Mouse (Mus musculus) kidney, postnatal 0 days (tissue): Measurements from ENCODE around the gene AI661453. TPM values are rescaled to one million over a fixed set of nuclear protein-coding genes. Genes with fewer than 3 reads are reported as not detected.

ENCODE experiments used
- ATAC-seq: fragments of 200-750 bp; cut with Nextera tagmentation; replicated peaks from 2 replicates; pipeline ENCODE4 v1.8.0; 2017; ENCODE audit warnings: low read depth, moderate number of reproducible peaks, moderate TSS enrichment, moderate library complexity; ENCODE audit not compliant: low FRiP score
- DNase-seq: peaks from one replicate; pipeline ENCODE4 v3.0.0-alpha.2; 2016; ENCODE audit warnings: low spot score
- H3K27ac ChIP-seq: fragments of 300-500 bp; sonication (generic); 2 replicates; pipeline ENCODE4 v1.5.1; 2014; ENCODE audit warnings: mild to moderate bottlenecking
- H3K27me3 ChIP-seq: fragments of 300-500 bp; sonication (generic); 2 replicates; pipeline ENCODE4 v1.6.1; 2014; ENCODE audit warnings: low read length, mixed read lengths; ENCODE audit not compliant: insufficient read depth
- H3K36me3 ChIP-seq: fragments of 300-500 bp; sonication (generic); 2 replicates; pipeline ENCODE4 v1.6.1; 2014; ENCODE audit warnings: low read length, mixed read lengths; ENCODE audit not compliant: insufficient read depth
- H3K4me1 ChIP-seq: fragments of 300-500 bp; sonication (generic); replicated peaks from 2 replicates; pipeline ENCODE4 v1.6.1; 2014; ENCODE audit warnings: antibody characterized with exemption, low read length, mixed read lengths; ENCODE audit not compliant: insufficient read depth
- H3K4me2 ChIP-seq: fragments of 300-500 bp; sonication (generic); 2 replicates; pipeline ENCODE4 v1.6.1; 2014; ENCODE audit warnings: mild to moderate bottlenecking, low read length, moderate library complexity, mixed read lengths
- H3K4me3 ChIP-seq: fragments of 300-500 bp; sonication (generic); replicated peaks from 2 replicates; pipeline ENCODE4 v1.5.1; 2014; ENCODE audit warnings: low read depth, low read length
- H3K9ac ChIP-seq: fragments of 300-500 bp; sonication (generic); 2 replicates; pipeline ENCODE4 v1.6.1; 2014; ENCODE audit warnings: low read depth, low read length
- H3K9me3 ChIP-seq: fragments of 300-500 bp; sonication (generic); replicated peaks from 2 replicates; pipeline ENCODE4 v1.6.1; 2016; ENCODE audit warnings: low read length, inconsistent platforms, mixed read lengths
- CTCF ChIP-seq: IDR thresholded peaks from 2 replicates; pipeline ENCODE4 v1.5.1; 2016; ENCODE audit warnings: antibody characterized with exemption, low read depth, mild to moderate bottlenecking, moderate library complexity
- WGBS: fragments of 180-500 bp; shearing (Covaris S2); extraction: QIAGEN DNeasy Blood & Tissue Kit; methylation state at CpG from one replicate; pipeline ENCODE4 v1.1.7; 2014; 5-methylcytosine and 5-hydroxymethylcytosine counted together
- polyA plus RNA-seq: library from polyadenylated mRNA; unstranded; fragments of >200 nt; fragmentation: Nextera tagmentation; extraction: Ambion mirVana; gene quantifications from 2 replicates; pipeline ENCODE4 v1.2.1, GENCODE M21; 2015

AI661453 gene
- 2.2 and 2.4 TPM in 2 replicates for polyA plus RNA-seq

- 1% methylated on average over 43 of the region's 45 CpGs for WGBS
- peak; percentile 69 for ATAC-seq
Observed at GRCm38 (mm10) chr17:47436156-47436906, at the start of gene AI661453. Gene AI661453 (plus strand): TSS chr17:47436615.

GRCm38 (mm10) chr17:47386649-47387048 lies 49.8 kb upstream of the AI661453 start:
- Histone ChIP-seq H3K27me3 (no peaks in the 10 kb centered on the region), H3K9me3 (no peaks in the 10 kb centered on the region), H3K4me3 (no peak overlapping the region), H3K9ac (no peak overlapping the region), H3K27ac (no peak overlapping the region), H3K36me3 (no peaks in the 10 kb centered on the region), H3K4me2 (no peak overlapping the region), H3K4me1 (no peaks in the 10 kb centered on the region)
- peak; percentile 83 for TF ChIP-seq CTCF
- no peak for ATAC-seq
- WGBS = 74% methylated on average over 4 of the region's 4 CpGs
- peak; percentile 40 for DNase-seq

More at GRCm38 (mm10) chr17:47436156-47436906, at the start of gene AI661453:
- peak within 1 kb of the TSS; percentile 9; the same call in 1 of the 2 replicates for H3K27ac ChIP-seq
- DNase-seq = no peak
- no peaks in the 10 kb centered on the region for H3K9me3 ChIP-seq
- H3K4me3 ChIP-seq = peak within 1 kb of the TSS; percentile 53
- H3K36me3 ChIP-seq = no peaks in the 10 kb centered on the region
- peaks cover 10% of the 10 kb centered on the region for H3K4me1 ChIP-seq
- no peak for TF ChIP-seq CTCF
- no peaks in the 10 kb centered on the region for H3K27me3 ChIP-seq
- peak within 1 kb of the TSS; percentile 74 for H3K4me2 ChIP-seq
- peak within 1 kb of the TSS; percentile 61 for H3K9ac ChIP-seq

- H3K27ac ChIP-seq = no peak overlapping the region
- WGBS = 14% methylated on average over 23 of the region's 24 CpGs
- H3K4me3 ChIP-seq = peak overlapping the region; percentile 31
- peak overlapping the region; percentile 27; the same call in 1 of the 2 replicates for H3K9ac ChIP-seq
- no peaks in the 10 kb centered on the region for H3K9me3 ChIP-seq
- H3K4me1 ChIP-seq = 0 out of 2 replicates have a peak, but pooled peaks cover 9% of the 10 kb centered on the region
- ATAC-seq (0 out of 2 replicates have a peak, but pooled peaks have one; percentile 16), DNase-seq (peak; percentile 22)
- TF ChIP-seq CTCF = no peak
- no peaks in the 10 kb centered on the region for H3K36me3 ChIP-seq
- no peaks in the 10 kb centered on the region for H3K27me3 ChIP-seq
- peak overlapping the region; percentile 62 for H3K4me2 ChIP-seq
Observed at GRCm38 (mm10) chr17:47394223-47394869, 42.1 kb upstream of the AI661453 start.

- ATAC-seq = peak; percentile 85
- no peak for TF ChIP-seq CTCF
- Histone ChIP-seq H3K27me3 (no peaks in the 10 kb centered on the region), H3K4me2 (peak overlapping the region; percentile 62), H3K9me3 (no peaks in the 10 kb centered on the region), H3K9ac (0 out of 2 replicates have a peak overlapping the region, but pooled peaks have one; percentile 42), H3K36me3 (no peaks in the 10 kb centered on the region), H3K4me3 (peak overlapping the region; percentile 31), H3K27ac (no peak overlapping the region), H3K4me1 (0 out of 2 replicates have a peak, but pooled peaks cover 9% of the 10 kb centered on the region)
- 3% methylated on average over 17 of the region's 20 CpGs for WGBS
- peak; percentile 74 for DNase-seq
Observed at GRCm38 (mm10) chr17:47395376-47395913, 41.0 kb upstream of the AI661453 start.

GRCm38 (mm10) chr17:47399091-47399490 lies 37.3 kb upstream of the AI661453 start:
- no peak for TF ChIP-seq CTCF
- Histone ChIP-seq H3K4me1 (0 out of 2 replicates have a peak, but pooled peaks cover 9% of the 10 kb centered on the region), H3K27ac (no peak overlapping the region), H3K27me3 (no peaks in the 10 kb centered on the region), H3K36me3 (no peaks in the 10 kb centered on the region), H3K4me3 (no peak overlapping the region), H3K9me3 (no peaks in the 10 kb centered on the region), H3K4me2 (no peak overlapping the region), H3K9ac (no peak overlapping the region)
- WGBS = 86% methylated on average over 8 of the region's 8 CpGs
- ATAC-seq (no peak), DNase-seq (no peak)

- Histone ChIP-seq H3K9ac (no peak within 1 kb of the TSS), H3K4me1 (no peaks in the 10 kb centered on the region), H3K4me2 (no peak within 1 kb of the TSS), H3K27ac (no peak within 1 kb of the TSS), H3K4me3 (no peak within 1 kb of the TSS), H3K36me3 (no peaks in the 10 kb centered on the region), H3K27me3 (no peaks in the 10 kb centered on the region), H3K9me3 (no peaks in the 10 kb centered on the region)
- WGBS = 68% methylated on average over 10 of the region's 10 CpGs
- ATAC-seq = no peak
- no peak for DNase-seq
- TF ChIP-seq CTCF = no peak
Observed at GRCm38 (mm10) chr17:47400451-47400850, 36.0 kb upstream of the AI661453 start, which contains the start of gene Guca1a. Gene Guca1a (minus strand): TSS chr17:47400584.
